Mouse (Mus musculus) neural tube, embryonic 11.5 days (tissue): Measurements from ENCODE around the gene Cldn13. TPM values are rescaled to one million over a fixed set of nuclear protein-coding genes. Genes with fewer than 3 reads are reported as not detected.
A peak's percentile ranks its signal among the peaks of the same experiment; 100 is the strongest.

Experiments
- ATAC-seq: fragments of 200-750 bp; cut with Nextera tagmentation; 2 replicates; pipeline ENCODE4 v1.8.0; 2017; ENCODE audit warnings: moderate number of reproducible peaks, mild to moderate bottlenecking, moderate TSS enrichment, moderate library complexity; ENCODE audit not compliant: insufficient read depth, low FRiP score, low TSS enrichment
- DNase-seq: peaks from one replicate; pipeline ENCODE4 v3.0.0-alpha.2; 2015; ENCODE audit warnings: low spot score
- H3K27ac ChIP-seq: fragments of 300-500 bp; sonication (generic); 2 replicates; pipeline ENCODE4 v1.5.1; 2014; ENCODE audit warnings: low read depth, mild to moderate bottlenecking, low read length
- H3K27me3 ChIP-seq: fragments of 300-500 bp; sonication (generic); 2 replicates; pipeline ENCODE4 v1.6.1; 2014; ENCODE audit warnings: mild to moderate bottlenecking, low read length, mixed read lengths; ENCODE audit not compliant: control insufficient read depth, insufficient read depth
- H3K36me3 ChIP-seq: fragments of 300-500 bp; sonication (generic); 2 replicates; pipeline ENCODE4 v1.6.1; 2014; ENCODE audit warnings: mild to moderate bottlenecking, low read length, moderate library complexity, mixed read lengths; ENCODE audit not compliant: control insufficient read depth, insufficient read depth
- H3K4me1 ChIP-seq: fragments of 300-500 bp; sonication (generic); 2 replicates; pipeline ENCODE4 v1.6.1; 2014; ENCODE audit warnings: low read length, mixed read lengths; ENCODE audit not compliant: control insufficient read depth, insufficient read depth
- H3K4me2 ChIP-seq: fragments of 300-500 bp; sonication (generic); 2 replicates; pipeline ENCODE4 v1.6.1; 2014; ENCODE audit warnings: low read depth, mild to moderate bottlenecking, moderate library complexity
- H3K4me3 ChIP-seq: fragments of 300-500 bp; sonication (generic); 2 replicates; pipeline ENCODE4 v1.5.1; 2014; ENCODE audit warnings: low read depth, low read length
- H3K9ac ChIP-seq: fragments of 300-500 bp; sonication (generic); 2 replicates; pipeline ENCODE4 v1.6.1; 2014; ENCODE audit warnings: mild to moderate bottlenecking, low read length
- H3K9me3 ChIP-seq: fragments of 300-500 bp; sonication (generic); 2 replicates; pipeline ENCODE4 v1.6.1; 2016; ENCODE audit warnings: low read length; ENCODE audit not compliant: control insufficient read depth
- WGBS: fragments of 180-500 bp; shearing (Covaris S2); extraction: QIAGEN DNeasy Blood & Tissue Kit; methylation state at CpG from one replicate; pipeline ENCODE4 v1.1.7; 2014; 5-methylcytosine and 5-hydroxymethylcytosine counted together
- polyA plus RNA-seq: library from polyadenylated mRNA; unstranded; fragments of >200 nt; fragmentation: Nextera tagmentation; extraction: Ambion mirVana; gene quantifications from 2 replicates; pipeline ENCODE4 v1.2.1, GENCODE M21; 2014

The Cldn13 gene
- polyA plus RNA-seq, 1 experiment from 2014 or later, result 4.0 TPM

DNA sequence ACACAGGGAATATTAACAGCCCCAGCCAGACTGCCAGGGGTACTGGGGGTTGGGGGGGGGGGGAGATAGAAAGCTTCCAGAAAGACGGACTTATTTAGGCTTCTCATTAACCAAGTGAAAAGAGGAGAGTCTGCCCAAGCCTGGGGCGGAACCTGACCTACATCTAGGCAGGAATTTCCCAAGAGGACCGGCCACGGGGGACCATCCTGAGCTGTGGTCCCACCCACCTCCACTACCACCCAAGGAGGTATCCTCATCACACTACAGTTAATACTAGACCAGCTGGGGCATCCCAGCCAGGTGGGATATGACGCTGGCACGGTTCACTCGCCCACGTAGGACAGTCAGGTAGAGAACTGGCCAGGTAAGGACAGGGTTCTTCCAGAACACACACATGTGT lies 42.3 kb downstream of the Cldn13 start:
- H3K27me3 ChIP-seq, result no peaks in the 10 kb centered on the region
- no peaks in the 10 kb centered on the region for H3K9me3 ChIP-seq
- no peak for ATAC-seq
- H3K9ac ChIP-seq, result no peak overlapping the region
- H3K4me2 ChIP-seq, result no peak overlapping the region
- H3K27ac ChIP-seq, result no peak overlapping the region
- no peaks in the 10 kb centered on the region for H3K36me3 ChIP-seq
- 82% methylated on average over 8 of the region's 8 CpGs for WGBS
- H3K4me3 ChIP-seq, result no peak overlapping the region
- no peak for DNase-seq
- no peaks in the 10 kb centered on the region for H3K4me1 ChIP-seq

DNA sequence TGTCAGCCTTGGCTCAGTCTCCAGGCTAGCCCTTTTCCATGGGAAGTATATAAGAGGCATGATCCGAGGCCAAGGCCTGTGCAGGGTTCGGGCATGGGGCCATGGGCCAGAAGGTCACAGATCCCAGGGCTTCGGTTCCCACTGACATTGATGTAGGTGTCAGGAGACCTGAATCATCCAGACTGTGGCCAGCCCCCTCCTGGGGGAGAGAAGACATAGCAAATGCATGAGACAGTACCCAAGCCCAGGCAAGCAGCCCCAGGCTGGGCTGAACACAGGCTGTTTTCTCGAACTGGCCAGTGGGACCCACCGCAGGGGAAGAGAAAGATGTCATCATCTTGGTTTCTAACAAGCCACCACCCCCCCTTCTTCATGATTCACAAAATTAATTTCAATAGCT lies 42.7 kb downstream of the Cldn13 start:
- Histone ChIP-seq H3K9ac (no peak overlapping the region), H3K4me3 (no peak overlapping the region), H3K27ac (no peak overlapping the region), H3K27me3 (no peaks in the 10 kb centered on the region), H3K4me2 (no peak overlapping the region), H3K36me3 (no peaks in the 10 kb centered on the region), H3K9me3 (no peaks in the 10 kb centered on the region), H3K4me1 (no peaks in the 10 kb centered on the region)
- 69% methylated on average over 5 of the region's 5 CpGs for WGBS
- DNase-seq (no peak), ATAC-seq (no peak)

DNA sequence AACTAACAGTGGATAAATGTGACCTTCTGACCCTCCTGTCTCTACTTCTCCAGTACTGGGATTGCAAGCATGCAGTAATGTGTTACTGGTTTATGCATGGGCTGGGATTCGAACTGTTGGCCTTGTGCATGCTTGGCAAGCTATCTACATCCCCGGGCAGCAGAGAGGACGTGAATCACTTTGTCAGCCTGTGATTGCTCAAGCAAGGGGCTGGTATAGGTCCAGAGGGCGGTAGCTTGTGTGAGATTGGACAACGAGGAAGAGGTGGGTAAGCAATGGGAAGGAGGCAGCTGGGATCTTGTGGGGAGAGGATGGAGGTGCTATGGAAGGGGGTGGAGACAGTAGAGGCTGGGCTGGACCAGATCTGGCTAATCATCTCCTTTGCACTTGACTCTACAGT lies 46.8 kb downstream of the Cldn13 start:
- Histone ChIP-seq H3K27me3 (no peaks in the 10 kb centered on the region), H3K4me2 (no peak overlapping the region), H3K36me3 (no peaks in the 10 kb centered on the region), H3K9ac (no peak overlapping the region), H3K4me1 (no peaks in the 10 kb centered on the region), H3K27ac (no peak overlapping the region), H3K9me3 (no peaks in the 10 kb centered on the region), H3K4me3 (no peak overlapping the region)
- DNase-seq (no peak), ATAC-seq (no peak)
- 78% methylated on average over 5 of the region's 5 CpGs for WGBS

DNA sequence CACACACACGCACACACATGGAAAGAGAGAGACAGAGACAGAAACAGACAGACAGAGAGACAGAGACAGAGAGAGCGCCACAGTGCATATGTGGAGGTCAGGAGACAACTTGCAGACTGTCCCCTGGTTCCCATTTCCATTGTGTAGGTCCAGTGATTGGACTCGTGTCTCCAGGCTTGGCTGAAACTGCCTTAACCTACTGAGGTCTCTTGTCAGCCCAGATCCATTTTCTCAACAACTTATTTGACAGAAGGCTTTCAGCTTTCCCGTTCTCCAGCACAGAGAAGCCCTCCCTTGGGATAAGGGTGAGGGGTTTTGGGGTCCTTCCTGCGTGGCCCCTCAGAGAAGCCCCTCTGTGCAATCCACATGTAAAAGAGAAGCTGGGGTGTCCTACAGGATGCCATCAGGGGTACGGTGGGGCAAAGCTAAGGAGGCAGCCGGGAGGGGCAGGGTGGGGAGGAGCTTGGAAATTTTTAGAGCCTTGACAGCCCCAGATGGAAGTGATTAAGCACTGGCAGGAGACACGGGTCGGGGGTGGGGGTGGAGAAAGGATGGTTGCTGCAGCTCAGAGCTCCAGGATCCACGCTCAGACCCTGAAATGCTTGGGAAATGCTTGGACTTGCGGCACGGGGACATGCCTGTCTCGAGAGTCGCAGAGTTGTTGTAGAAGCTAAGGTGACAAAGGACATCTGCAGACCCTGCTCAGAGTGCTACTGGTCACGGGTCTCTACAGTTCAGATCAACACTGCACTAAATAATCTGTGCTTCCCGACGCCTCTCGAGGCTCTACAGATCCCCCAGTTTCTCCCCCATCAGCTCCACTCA lies 47.8 kb downstream of the Cldn13 start:
- no peaks in the 10 kb centered on the region for H3K4me1 ChIP-seq
- H3K4me3 ChIP-seq, result no peak overlapping the region
- ATAC-seq, result no peak
- H3K27ac ChIP-seq, result no peak overlapping the region
- H3K27me3 ChIP-seq, result no peaks in the 10 kb centered on the region
- no peak overlapping the region for H3K4me2 ChIP-seq
- 55% methylated on average over 18 of the region's 18 CpGs for WGBS
- no peak overlapping the region for H3K9ac ChIP-seq
- H3K36me3 ChIP-seq, result no peaks in the 10 kb centered on the region
- DNase-seq, result peak; percentile 40
- no peaks in the 10 kb centered on the region for H3K9me3 ChIP-seq

DNA sequence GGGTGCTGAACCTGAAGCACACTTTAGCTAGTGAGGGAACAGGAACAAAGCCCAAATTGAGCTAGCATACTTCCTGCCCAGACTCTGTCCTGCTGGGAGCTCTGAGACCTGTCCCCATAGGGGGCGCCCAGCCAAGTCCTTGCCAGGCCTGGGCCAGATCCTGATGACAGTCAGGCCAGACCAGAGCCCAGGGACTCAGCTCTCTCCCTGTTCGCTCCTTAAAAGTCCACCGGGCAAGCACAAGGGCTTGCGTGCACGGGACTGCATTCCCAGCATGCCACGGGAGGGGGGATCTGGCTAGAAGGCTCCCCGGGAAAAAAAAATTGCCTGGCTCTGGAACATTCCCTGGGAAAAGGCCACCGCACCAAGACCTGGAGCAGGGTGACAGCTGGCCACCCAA lies 50.2 kb downstream of the Cldn13 start:
- Histone ChIP-seq H3K4me1 (no peaks in the 10 kb centered on the region), H3K27me3 (no peaks in the 10 kb centered on the region), H3K9me3 (no peaks in the 10 kb centered on the region), H3K9ac (no peak overlapping the region), H3K27ac (no peak overlapping the region), H3K4me2 (no peak overlapping the region), H3K36me3 (no peaks in the 10 kb centered on the region), H3K4me3 (no peak overlapping the region)
- 61% methylated on average over 8 of the region's 8 CpGs for WGBS
- ATAC-seq, result no peak
- DNase-seq, result no peak

Other genes with a start within 250 kb of the Cldn13 start
- 10.3 and 11.4 TPM in 2 replicates for gene Limk1, start 226.9 kb downstream of the Cldn13 start, polyA plus RNA-seq
- 2.6 and 3.1 TPM in 2 replicates for gene Eln, start 168.2 kb downstream of the Cldn13 start, polyA plus RNA-seq
- not detected in 2 replicates for gene Tmem270, start 8.8 kb downstream of the Cldn13 start, polyA plus RNA-seq
- 8.7 and 11.6 TPM in 2 replicates for gene Mettl27, start 16.8 kb upstream of the Cldn13 start, polyA plus RNA-seq
- 7.5 and 8.9 TPM in 2 replicates for gene Cldn4, start 31.4 kb upstream of the Cldn13 start, polyA plus RNA-seq
- gene Cldn3, start 70.7 kb upstream of the Cldn13 start, polyA plus RNA-seq, result 2.2 and 3.1 TPM in 2 replicates
- 45.9 and 46.3 TPM in 2 replicates for gene Abhd11, start 93.6 kb upstream of the Cldn13 start, polyA plus RNA-seq
- 25.4 and 36.6 TPM in 2 replicates for gene Stx1a, start 108.0 kb upstream of the Cldn13 start, polyA plus RNA-seq
- 26.6 and 28.3 TPM in 2 replicates for gene Dnajc30, start 148.7 kb upstream of the Cldn13 start, polyA plus RNA-seq
- gene Bud23, start 149.4 kb upstream of the Cldn13 start, polyA plus RNA-seq, result 126 and 141 TPM in 2 replicates
- gene Vps37d, start 162.7 kb upstream of the Cldn13 start, polyA plus RNA-seq, result 11.1 and 13.6 TPM in 2 replicates
- gene Mlxipl, start 174.4 kb upstream of the Cldn13 start, polyA plus RNA-seq, result 0.60 and 0.65 TPM in 2 replicates
- gene Tbl2, start 234.1 kb upstream of the Cldn13 start, polyA plus RNA-seq, result 19.3 and 23.2 TPM in 2 replicates